Mouse (Mus musculus) G1E (cell line): ENCODE data around the gene 4932414N04Rik.

ENCODE experiments used
- CTCF ChIP-seq: IDR thresholded peaks from 2 replicates; pipeline ENCODE4 v1.5.1; 2012; ENCODE audit warnings: low read depth, low read length, inconsistent platforms, mixed read lengths
- GATA1 ChIP-seq: IDR thresholded peaks from 2 replicates; pipeline ENCODE4 v1.6.1; 2012; ENCODE audit warnings: borderline replicate concordance, low read length, inconsistent platforms, mixed read lengths
- TAL1 ChIP-seq: conservative IDR thresholded peaks from 2 replicates; pipeline ENCODE4 v1.6.1; 2012; ENCODE audit warnings: low read depth, low read length, inconsistent platforms, mixed read lengths

DNA sequence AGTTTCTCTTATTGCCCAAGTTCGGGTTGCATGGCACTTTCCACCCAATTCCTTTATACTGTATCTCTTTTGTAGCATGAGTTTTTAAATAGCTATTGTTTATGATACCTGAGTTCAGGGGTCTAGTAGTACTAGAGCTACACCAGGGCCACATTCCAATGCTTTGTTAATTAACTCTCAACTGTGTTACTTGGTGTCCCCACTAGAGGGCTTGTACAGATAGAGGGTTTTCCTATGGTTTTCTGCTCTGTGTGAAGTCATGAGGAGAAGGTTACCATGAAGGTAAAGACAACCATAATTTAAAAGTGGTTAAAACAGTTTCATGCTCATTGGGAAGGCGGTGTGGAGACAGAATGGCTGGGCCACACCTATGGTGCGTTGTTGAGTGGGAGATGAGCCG is 88.3 kb downstream of the 4932414N04Rik start:
- TF ChIP-seq CTCF (no peak; the same call in 1 of the 2 replicates), GATA1 (no peak), TAL1 (no peak)
